Comparison of ENCODE assay signal across 10 mouse cellular contexts in the genomic region with DNA sequence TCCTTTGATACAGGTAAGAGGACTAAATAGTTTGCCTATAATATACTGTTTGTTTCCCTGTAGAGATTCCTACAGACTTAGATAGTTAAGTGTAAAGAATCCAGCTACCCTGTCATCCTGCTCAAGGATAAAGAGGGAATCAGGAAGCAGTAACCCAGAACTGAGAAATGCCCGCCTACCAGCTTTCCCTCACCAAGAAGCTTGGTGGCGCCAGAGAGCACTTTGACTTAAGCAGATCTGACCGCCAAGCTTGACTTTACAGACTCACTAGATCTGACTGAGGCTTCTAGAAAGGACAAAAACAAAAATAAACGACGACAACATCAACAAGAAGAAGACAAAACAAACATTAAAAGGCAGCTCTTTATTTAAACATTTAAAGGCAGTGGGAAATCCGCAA. TPM values are rescaled to one million over a fixed set of nuclear protein-coding genes. Genes with fewer than 3 reads are reported as not detected.
DNase-seq lines count a peak whose midpoint lies in the region; ATAC-seq and TF ChIP-seq lines count a peak whose summit lies in the region.
"Had no signal": no experiment of that assay in that cellular context is flagged by ENCODE, and none has a peak within 500 bp of the region (broad histone marks: within the 10 kb centered on the region; RNA-seq: fewer than 3 reads in every experiment).

No protein-coding gene starts in this region.

- peak; percentile 64 for DNase-seq in hindbrain, embryonic 10.5 days (ENCODE audit: low spot score)
- DNase-seq in cerebellum, postnatal 25 days, result peak; percentile 47 to 77
- peak; percentile 59 for DNase-seq in gastrocnemius, postnatal 10 days
- peak; percentile 74 to 82 for DNase-seq in left cerebral cortex, postnatal 14 days (ENCODE audit: low spot score in 2 of 2)
- DNase-seq in neural tube, embryonic 10.5 days (ENCODE audit: extremely low spot score, low spot score), result peak; percentile 29
- DNase-seq in MN1 (ENCODE audit: low spot score), result no peak

- TF ChIP-seq CTCF in intestine, postnatal 0 days (IDR thresholded peaks at IDR 0.05; ENCODE audit: low read depth), result peak; percentile 83

- H3K4me3 ChIP-seq in hindbrain, embryonic 10.5 days, result no peak overlapping the region
- no peak overlapping the region for H3K4me3 ChIP-seq in hindbrain, embryonic 13.5 days
- H3K4me3 ChIP-seq in intestine, postnatal 0 days (ENCODE audit: low read depth, low read length), result no peak overlapping the region

- H3K36me3 ChIP-seq in hindbrain, embryonic 10.5 days, result no peaks in the 10 kb centered on the region
- no peaks in the 10 kb centered on the region for H3K36me3 ChIP-seq in hindbrain, embryonic 13.5 days
- no peaks in the 10 kb centered on the region for H3K36me3 ChIP-seq in intestine, postnatal 0 days (ENCODE audit: control insufficient read depth, insufficient read depth)
- H3K36me3 ChIP-seq: G1E had no signal

- no peak for ATAC-seq in hindbrain, embryonic 13.5 days (ENCODE audit: low FRiP score)
- no peak; the same call in 1 of the 2 replicates for ATAC-seq in intestine, postnatal 0 days

- intact Hi-C loops in left cerebral cortex, postnatal 14 days (cut with DNase I), result no loop called here

- no peaks in the 10 kb centered on the region for H3K9me3 ChIP-seq in hindbrain, embryonic 10.5 days
- no peaks in the 10 kb centered on the region for H3K9me3 ChIP-seq in hindbrain, embryonic 13.5 days
- no peaks in the 10 kb centered on the region for H3K9me3 ChIP-seq in intestine, postnatal 0 days (ENCODE audit: control insufficient read depth)

- WGBS in hindbrain, embryonic 10.5 days, result 3% methylated on average over 6 of the region's 6 CpGs
- 9% methylated on average over 6 of the region's 6 CpGs for whole genome bisulfite sequencing in hindbrain, embryonic 13.5 days
- 12% methylated on average over 6 of the region's 6 CpGs for WGBS in intestine, postnatal 0 days

- H3K4me1 ChIP-seq in hindbrain, embryonic 10.5 days (replicated peaks), result peaks cover 8% of the 10 kb centered on the region; the same call in 1 of the 2 replicates
- peaks cover 14% of the 10 kb centered on the region; the same call in 1 of the 2 replicates for H3K4me1 ChIP-seq in hindbrain, embryonic 13.5 days (replicated peaks)
- H3K4me1 ChIP-seq in intestine, postnatal 0 days (replicated peaks; ENCODE audit: control insufficient read depth, insufficient read depth, low read length), result peaks cover 6% of the 10 kb centered on the region; the same call in 1 of the 2 replicates

- H3K27me3 ChIP-seq in hindbrain, embryonic 10.5 days (ENCODE audit: insufficient read depth, poor library complexity, severe bottlenecking), result peaks cover 21% of the 10 kb centered on the region
- peaks cover 24% of the 10 kb centered on the region for H3K27me3 ChIP-seq in hindbrain, embryonic 13.5 days
- H3K27me3 ChIP-seq in intestine, postnatal 0 days (replicated peaks; ENCODE audit: control insufficient read depth, insufficient read depth, low read length), result no peaks in the 10 kb centered on the region

- H3K4me2 ChIP-seq in hindbrain, embryonic 13.5 days, result no peak overlapping the region
- no peak overlapping the region for H3K4me2 ChIP-seq in intestine, postnatal 0 days (replicated peaks; ENCODE audit: low read depth)

- no peak overlapping the region for H3K9ac ChIP-seq in hindbrain, embryonic 13.5 days
- H3K9ac ChIP-seq in intestine, postnatal 0 days (ENCODE audit: low read depth, low read length), result no peak overlapping the region

- no peak overlapping the region for H3K27ac ChIP-seq in hindbrain, embryonic 10.5 days
- H3K27ac ChIP-seq in hindbrain, embryonic 13.5 days, result no peak overlapping the region
- H3K27ac ChIP-seq in intestine, postnatal 0 days (ENCODE audit: low read depth, low read length), result no peak overlapping the region

RNA-seq across cellular contexts. Expression of a gene that starts 56.5 kb away (rescaled TPM):
- 13.5 and 14.3 TPM in 2 replicates for polyA plus RNA-seq in hindbrain, embryonic 10.5 days (2016; fragmentation: Nextera tagmentation; extraction: Ambion mirVana)
- polyA plus RNA-seq in hindbrain, embryonic 13.5 days (2015; fragmentation: Nextera tagmentation; extraction: Ambion mirVana), result 4.1 and 4.5 TPM in 2 replicates
- total RNA-seq in gastrocnemius, postnatal 10 days (2021), result 10 to 100 TPM; 10.1 to 11.1 TPM
- 42.9 and 53.0 TPM in 2 replicates for polyA plus RNA-seq in intestine, postnatal 0 days (2015; fragmentation: Nextera tagmentation; extraction: Ambion mirVana)
- 1 to 10 TPM; 8.6 to 8.7 TPM for total RNA-seq in left cerebral cortex, postnatal 14 days (2021)
- total RNA-seq: neutrophil, adult 5-6 weeks had no signal
- polyA plus RNA-seq: G1E had no signal
